17 mouse cellular contexts compared by ENCODE assay signal in genomic region chr5:121420721-121421120, GRCm38 (mm10).
"Had no signal": no experiment of that assay in that cellular context is flagged by ENCODE, and none has a peak within 500 bp of the region (broad histone marks: within the 10 kb centered on the region; RNA-seq: fewer than 3 reads in every experiment).

No protein-coding gene starts in this region.

- ATAC-seq: liver, embryonic 12.5 days; liver, postnatal 0 days; lung, postnatal 0 days; midbrain, embryonic 13.5 days; midbrain, embryonic 15.5 days; midbrain, embryonic 16.5 days had no signal

- DNase-seq: left cerebral cortex, postnatal 4 days; liver; liver, embryonic 13.5 days; liver, postnatal 0 days; lung, adult 18-20 months; lung, adult 2 months; lung, embryonic 14.5 days; lung, postnatal 10 days; lung, postnatal 14 days; lung, postnatal 36 days; lung, postnatal 4 days; midbrain, embryonic 14.5 days had no signal
